ENCODE assay signal across 8 mouse cellular contexts in the genomic region with DNA sequence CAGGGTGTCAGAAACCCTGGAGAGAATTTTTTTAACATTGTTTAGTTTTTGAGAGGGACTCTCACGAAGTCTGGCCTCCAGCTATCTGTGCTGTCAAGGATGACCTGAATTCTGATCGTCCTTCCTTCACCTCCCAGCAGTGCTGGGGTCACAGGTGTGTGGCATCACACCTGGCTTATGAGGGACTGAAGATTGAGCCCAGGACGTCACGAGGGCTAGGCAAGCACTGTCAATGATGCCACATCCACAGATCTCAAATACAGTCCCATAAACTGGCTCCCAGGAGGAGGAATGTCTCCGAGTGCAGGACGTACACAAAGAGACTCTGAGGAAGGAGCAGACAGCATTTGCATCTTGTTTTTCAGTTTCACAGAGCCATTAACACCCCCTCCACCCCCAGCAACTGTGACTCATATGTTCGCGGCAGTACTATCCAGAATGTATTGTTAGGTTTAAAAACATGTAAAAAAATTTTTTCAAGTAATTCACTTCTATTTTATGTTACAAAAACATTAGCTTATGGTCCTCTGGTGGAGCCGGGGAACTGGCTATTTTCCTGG. TPM values are rescaled to one million over a fixed set of nuclear protein-coding genes. Genes with fewer than 3 reads are reported as not detected.
A peak's percentile ranks its signal among the peaks of the same experiment; 100 is the strongest.
DNase-seq lines count a peak whose midpoint lies in the region.
"Had no signal": no experiment of that assay in that cellular context is flagged by ENCODE, and none has a peak within 500 bp of the region (broad histone marks: within the 10 kb centered on the region; RNA-seq: fewer than 3 reads in every experiment).

No protein-coding gene starts in this region.

- intact Hi-C loops in left cerebral cortex, postnatal 25 days (cut with DNase I): loop anchor here (2.0 to 5.0 kb wide), 2 partner anchors 147 to 359 kb away; no protein-coding TSS in a partner anchor
- intact Hi-C loops in heart, postnatal 36 days (cut with DNase I): loop anchor here (1.0 kb wide), 2 partner anchors 147 to 201 kb away; no protein-coding TSS in a partner anchor

- DNase-seq in layer of hippocampus, adult 18-20 months (ENCODE audit: low spot score in 2 of 2): peak; percentile 58 to 88
- DNase-seq in layer of hippocampus, postnatal 10 days (ENCODE audit: low spot score in 2 of 2): no peak
- DNase-seq in A20 (ENCODE audit: low read depth, low spot score): peak; percentile 29
- peak; percentile 23 for DNase-seq in NIH3T3 (ENCODE audit: low read depth)
- peak; percentile 45 to 71 for DNase-seq in left cerebral cortex, postnatal 25 days (ENCODE audit: low spot score in 2 of 2)
- no peak for DNase-seq in Muller cell, postnatal 12 days (ENCODE audit: inconsistent ontology term)
- no peak for DNase-seq in heart, postnatal 36 days
- DNase-seq: heart, adult 11 months had no signal

RNA-seq across cellular contexts. Expression of a gene that starts 30.2 kb away (rescaled TPM):
- total RNA-seq in layer of hippocampus, adult 18-20 months (2021): 10 to 100 TPM; 27.6 to 28.4 TPM
- 10 to 100 TPM; 30.7 to 32.6 TPM for total RNA-seq in layer of hippocampus, postnatal 10 days (2021)
- total RNA-seq in left cerebral cortex, postnatal 25 days (2021): 10 to 100 TPM; 23.9 to 26.1 TPM
- total RNA-seq in heart, postnatal 36 days (2021): under 1 TPM; 0.72 to 0.81 TPM

Comparison
In these comparisons a context has a peak if more than half of its experiments do, and no peak if none do; other contexts are left out.
1. DNase-seq: peak in layer of hippocampus, adult 18-20 months (2 of 2), A20 (single experiment), NIH3T3 (single experiment) and left cerebral cortex, postnatal 25 days (2 of 2); none in layer of hippocampus, postnatal 10 days (0 of 2), Muller cell, postnatal 12 days (single experiment) and heart, postnatal 36 days (0 of 2).
2. RNA of a gene that starts 30.2 kb away (total RNA-seq): 30.7 to 32.6 TPM in layer of hippocampus, postnatal 10 days, 27.6 to 28.4 TPM in layer of hippocampus, adult 18-20 months and 23.9 to 26.1 TPM in left cerebral cortex, postnatal 25 days; 0.72 to 0.81 TPM in heart, postnatal 36 days; every median in the first group is over 10 times any median in the second.